Mouse (Mus musculus): ENCODE measurements around the gene Hunk.

- TF ChIP-seq FLI1 (IDR thresholded peaks at IDR 0.05; ENCODE audit: low read length) (no peak), GATA1 (IDR thresholded peaks at IDR 0.05; ENCODE audit: borderline replicate concordance, low read length) (no peak)
Measured at GRCm38 (mm10) chr16:90407541-90408289, 21.9 kb downstream of the Hunk start.
